Mouse (Mus musculus): Measurements from ENCODE around the gene Ip6k3. TPM values are rescaled to one million over a fixed set of nuclear protein-coding genes. Genes with fewer than 3 reads are reported as not detected.

Gene Ip6k3
- total and polyA plus RNA-seq, 2 experiments from 2014 or later = not detected

- WGBS = 84% methylated on average over 25 of the region's 25 CpGs
- no peak for DNase-seq (ENCODE audit: low spot score)
- Histone ChIP-seq H3K4me3 (ENCODE audit: low read depth, low read length) (no peak overlapping the region), H3K27me3 (ENCODE audit: insufficient read depth, low read length) (no peaks in the 10 kb centered on the region), H3K4me2 (ENCODE audit: low read depth, low read length, poor library complexity, severe bottlenecking) (no peak overlapping the region), H3K9me3 (ENCODE audit: low read length) (no peaks in the 10 kb centered on the region), H3K27ac (ENCODE audit: low read depth, low read length) (no peak overlapping the region), H3K4me1 (ENCODE audit: insufficient read depth, low read length) (peaks cover 11% of the 10 kb centered on the region; the same call in 1 of the 2 replicates), H3K9ac (replicated peaks; ENCODE audit: low read length, poor library complexity, severe bottlenecking) (no peak overlapping the region), H3K36me3 (ENCODE audit: insufficient read depth, low read length) (peaks cover 18% of the 10 kb centered on the region)
- ATAC-seq (ENCODE audit: low FRiP score) = no peak
- TF ChIP-seq CTCF (IDR thresholded peaks at IDR 0.05) = peak; percentile 45
Observed at GRCm38 (mm10) chr17:27118676-27119539, 48.7 kb downstream of the Ip6k3 start.

- Histone ChIP-seq H3K9me3 (ENCODE audit: low read length) (no peaks in the 10 kb centered on the region), H3K27me3 (ENCODE audit: insufficient read depth, low read length) (no peaks in the 10 kb centered on the region), H3K4me2 (ENCODE audit: low read depth, low read length, poor library complexity, severe bottlenecking) (no peak overlapping the region), H3K36me3 (ENCODE audit: insufficient read depth, low read length) (no peaks in the 10 kb centered on the region), H3K4me1 (ENCODE audit: insufficient read depth, low read length) (no peaks in the 10 kb centered on the region), H3K4me3 (ENCODE audit: low read depth, low read length) (no peak overlapping the region), H3K9ac (replicated peaks; ENCODE audit: low read length, poor library complexity, severe bottlenecking) (no peak overlapping the region), H3K27ac (ENCODE audit: low read depth, low read length) (no peak overlapping the region)
- WGBS = 88% methylated on average over 7 of the region's 7 CpGs
- DNase-seq (ENCODE audit: low spot score) (no peak), ATAC-seq (ENCODE audit: low FRiP score) (no peak)
- TF ChIP-seq CTCF (IDR thresholded peaks at IDR 0.05) = no peak
Observed at GRCm38 (mm10) chr17:27110072-27110471, 57.5 kb downstream of the Ip6k3 start.

GRCm38 (mm10) chr17:27107936-27108335, 59.7 kb downstream of the Ip6k3 start:
- H3K4me3 ChIP-seq (ENCODE audit: low read depth, low read length) = no peak overlapping the region
- no peaks in the 10 kb centered on the region for H3K9me3 ChIP-seq (ENCODE audit: low read length)
- no peak overlapping the region for H3K9ac ChIP-seq (replicated peaks; ENCODE audit: low read length, poor library complexity, severe bottlenecking)
- H3K27ac ChIP-seq (ENCODE audit: low read depth, low read length) = no peak overlapping the region
- no peak for ATAC-seq (ENCODE audit: low FRiP score)
- H3K27me3 ChIP-seq (ENCODE audit: insufficient read depth, low read length) = no peaks in the 10 kb centered on the region
- H3K4me1 ChIP-seq (ENCODE audit: insufficient read depth, low read length) = no peaks in the 10 kb centered on the region
- WGBS = 66% methylated on average over 6 of the region's 6 CpGs
- no peak for TF ChIP-seq CTCF (IDR thresholded peaks at IDR 0.05)
- H3K4me2 ChIP-seq (ENCODE audit: low read depth, low read length, poor library complexity, severe bottlenecking) = no peak overlapping the region
- DNase-seq (ENCODE audit: low spot score) = no peak
- H3K36me3 ChIP-seq (ENCODE audit: insufficient read depth, low read length) = no peaks in the 10 kb centered on the region

- Histone ChIP-seq H3K27ac (ENCODE audit: low read depth, low read length) (no peak overlapping the region), H3K4me2 (ENCODE audit: low read depth, low read length, poor library complexity, severe bottlenecking) (no peak overlapping the region), H3K9ac (replicated peaks; ENCODE audit: low read length, poor library complexity, severe bottlenecking) (no peak overlapping the region), H3K4me3 (ENCODE audit: low read depth, low read length) (no peak overlapping the region), H3K36me3 (ENCODE audit: insufficient read depth, low read length) (no peaks in the 10 kb centered on the region), H3K27me3 (ENCODE audit: insufficient read depth, low read length) (no peaks in the 10 kb centered on the region), H3K4me1 (ENCODE audit: insufficient read depth, low read length) (no peaks in the 10 kb centered on the region), H3K9me3 (ENCODE audit: low read length) (no peaks in the 10 kb centered on the region)
- WGBS = 85% methylated on average over 9 of the region's 9 CpGs
- no peak for ATAC-seq (ENCODE audit: low FRiP score)
- DNase-seq (ENCODE audit: low spot score) = no peak
- peak; percentile 60 for TF ChIP-seq CTCF (IDR thresholded peaks at IDR 0.05)
Observed at GRCm38 (mm10) chr17:27106745-27107144, 60.9 kb downstream of the Ip6k3 start.

GRCm38 (mm10) chr17:27105698-27106470, 61.7 kb downstream of the Ip6k3 start:
- Histone ChIP-seq H3K9me3 (ENCODE audit: low read length) (no peaks in the 10 kb centered on the region), H3K4me3 (ENCODE audit: low read depth, low read length) (no peak overlapping the region), H3K27ac (ENCODE audit: low read depth, low read length) (no peak overlapping the region), H3K27me3 (ENCODE audit: insufficient read depth, low read length) (no peaks in the 10 kb centered on the region), H3K9ac (replicated peaks; ENCODE audit: low read length, poor library complexity, severe bottlenecking) (no peak overlapping the region), H3K4me2 (ENCODE audit: low read depth, low read length, poor library complexity, severe bottlenecking) (no peak overlapping the region), H3K36me3 (ENCODE audit: insufficient read depth, low read length) (no peaks in the 10 kb centered on the region), H3K4me1 (ENCODE audit: insufficient read depth, low read length) (no peaks in the 10 kb centered on the region)
- no peak for TF ChIP-seq CTCF (IDR thresholded peaks at IDR 0.05)
- no peak for DNase-seq (ENCODE audit: low spot score)
- WGBS = 77% methylated on average over 16 of the region's 18 CpGs
- ATAC-seq (ENCODE audit: low FRiP score) = no peak

- Histone ChIP-seq H3K4me2 (ENCODE audit: low read depth, low read length, poor library complexity, severe bottlenecking) (no peak overlapping the region), H3K27ac (ENCODE audit: low read depth, low read length) (no peak overlapping the region), H3K4me3 (ENCODE audit: low read depth, low read length) (no peak overlapping the region), H3K36me3 (ENCODE audit: insufficient read depth, low read length) (no peaks in the 10 kb centered on the region), H3K27me3 (ENCODE audit: insufficient read depth, low read length) (no peaks in the 10 kb centered on the region), H3K9ac (replicated peaks; ENCODE audit: low read length, poor library complexity, severe bottlenecking) (no peak overlapping the region), H3K4me1 (ENCODE audit: insufficient read depth, low read length) (no peaks in the 10 kb centered on the region), H3K9me3 (ENCODE audit: low read length) (no peaks in the 10 kb centered on the region)
- no peak for DNase-seq (ENCODE audit: low spot score)
- WGBS = 85% methylated on average over 5 of the region's 5 CpGs
- TF ChIP-seq CTCF (IDR thresholded peaks at IDR 0.05) = no peak
- ATAC-seq (ENCODE audit: low FRiP score) = no peak
Observed at GRCm38 (mm10) chr17:27101675-27102074, 65.9 kb downstream of the Ip6k3 start.
